Mouse (Mus musculus) kidney, embryonic 15.5 days (tissue): ENCODE results near the gene Fzr1. TPM values are rescaled to one million over a fixed set of nuclear protein-coding genes. Genes with fewer than 3 reads are reported as not detected.
A peak's percentile ranks its signal among the peaks of the same experiment; 100 is the strongest.

Experiments
- ATAC-seq: fragments of 200-750 bp; cut with Nextera tagmentation; replicated peaks from 2 replicates; pipeline ENCODE4 v1.8.0; 2017; ENCODE audit warnings: moderate TSS enrichment; ENCODE audit not compliant: low FRiP score
- H3K27ac ChIP-seq: fragments of 300-500 bp; sonication (generic); 2 replicates; pipeline ENCODE4 v1.5.1; 2015; ENCODE audit warnings: mild to moderate bottlenecking, inconsistent platforms
- H3K27me3 ChIP-seq: fragments of 300-500 bp; sonication (generic); 2 replicates; pipeline ENCODE4 v1.6.1; 2015; ENCODE audit warnings: inconsistent platforms
- H3K36me3 ChIP-seq: fragments of 300-500 bp; sonication (generic); 2 replicates; pipeline ENCODE4 v1.6.1; 2015; ENCODE audit warnings: inconsistent platforms
- H3K4me1 ChIP-seq: fragments of 300-500 bp; sonication (generic); 2 replicates; pipeline ENCODE4 v1.6.1; 2015; ENCODE audit warnings: inconsistent platforms
- H3K4me2 ChIP-seq: fragments of 300-500 bp; sonication (generic); 2 replicates; pipeline ENCODE4 v1.6.1; 2015; ENCODE audit warnings: moderate library complexity, mild to moderate bottlenecking, inconsistent platforms
- H3K4me3 ChIP-seq: fragments of 300-500 bp; sonication (generic); replicated peaks from 2 replicates; pipeline ENCODE4 v1.5.1; 2015; ENCODE audit warnings: mild to moderate bottlenecking, inconsistent platforms
- H3K9ac ChIP-seq: fragments of 300-500 bp; sonication (generic); 2 replicates; pipeline ENCODE4 v1.6.1; 2015; ENCODE audit warnings: mild to moderate bottlenecking, inconsistent platforms
- H3K9me3 ChIP-seq: fragments of 300-500 bp; sonication (generic); replicated peaks from 2 replicates; pipeline ENCODE4 v1.6.1; 2016; ENCODE audit warnings: inconsistent platforms
- WGBS: fragments of 180-500 bp; shearing (Covaris S2); methylation state at CpG from one replicate; pipeline ENCODE4 v1.1.7; 2015; ENCODE audit warnings: mixed read lengths; 5-methylcytosine and 5-hydroxymethylcytosine counted together
- polyA plus RNA-seq: library from polyadenylated mRNA; unstranded; fragments of >200 nt; fragmentation: Nextera tagmentation; extraction: Ambion mirVana; gene quantifications from 2 replicates; pipeline ENCODE4 v1.2.1, GENCODE M21; 2015

Fzr1 gene
- polyA plus RNA-seq, 1 experiment from 2014 or later = 114 TPM

DNA sequence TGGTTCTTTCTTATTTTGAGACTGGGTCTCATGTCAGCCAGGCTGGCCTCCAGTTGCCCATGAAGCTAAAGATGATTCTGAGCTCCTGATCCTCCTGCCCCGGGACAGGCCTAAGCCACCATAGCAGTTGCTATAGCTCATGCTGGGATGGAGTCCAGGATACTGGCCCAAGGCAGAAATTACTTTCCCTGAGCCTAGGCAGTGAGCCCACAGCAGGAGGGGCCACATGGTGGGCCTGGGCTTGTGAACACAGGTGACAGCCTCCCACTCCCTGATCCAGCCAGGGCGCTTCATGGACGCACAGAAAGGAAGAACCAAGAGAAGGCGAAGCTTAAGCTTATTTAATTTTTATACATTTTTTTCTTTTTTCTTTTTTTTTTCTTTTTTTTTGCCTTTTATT is 17.5 kb upstream of the Fzr1 start:
- no peak overlapping the region for H3K9ac ChIP-seq
- peaks cover 47% of the 10 kb centered on the region for H3K4me1 ChIP-seq
- no peak overlapping the region for H3K4me3 ChIP-seq
- H3K36me3 ChIP-seq = peaks cover 28% of the 10 kb centered on the region
- 0 out of 2 replicates have a peak overlapping the region, but pooled peaks have one; percentile 14 for H3K27ac ChIP-seq
- H3K4me2 ChIP-seq = no peak overlapping the region
- H3K27me3 ChIP-seq = no peaks in the 10 kb centered on the region
- no peak for ATAC-seq
- no peaks in the 10 kb centered on the region for H3K9me3 ChIP-seq
- 88% methylated on average over 4 of the region's 4 CpGs for WGBS

- peaks cover 42% of the 10 kb centered on the region for H3K4me1 ChIP-seq
- no peak overlapping the region for H3K4me3 ChIP-seq
- no peak for ATAC-seq
- no peaks in the 10 kb centered on the region for H3K27me3 ChIP-seq
- H3K4me2 ChIP-seq = no peak overlapping the region
- WGBS = 16% methylated on average over 5 of the region's 5 CpGs
- H3K36me3 ChIP-seq = peaks cover 24% of the 10 kb centered on the region
- H3K27ac ChIP-seq = 0 out of 2 replicates have a peak overlapping the region, but pooled peaks have one; percentile 29
- H3K9me3 ChIP-seq = no peaks in the 10 kb centered on the region
- no peak overlapping the region for H3K9ac ChIP-seq
Measured at GRCm38 (mm10) chr10:81395127-81395526, 16.8 kb upstream of the Fzr1 start.

DNA sequence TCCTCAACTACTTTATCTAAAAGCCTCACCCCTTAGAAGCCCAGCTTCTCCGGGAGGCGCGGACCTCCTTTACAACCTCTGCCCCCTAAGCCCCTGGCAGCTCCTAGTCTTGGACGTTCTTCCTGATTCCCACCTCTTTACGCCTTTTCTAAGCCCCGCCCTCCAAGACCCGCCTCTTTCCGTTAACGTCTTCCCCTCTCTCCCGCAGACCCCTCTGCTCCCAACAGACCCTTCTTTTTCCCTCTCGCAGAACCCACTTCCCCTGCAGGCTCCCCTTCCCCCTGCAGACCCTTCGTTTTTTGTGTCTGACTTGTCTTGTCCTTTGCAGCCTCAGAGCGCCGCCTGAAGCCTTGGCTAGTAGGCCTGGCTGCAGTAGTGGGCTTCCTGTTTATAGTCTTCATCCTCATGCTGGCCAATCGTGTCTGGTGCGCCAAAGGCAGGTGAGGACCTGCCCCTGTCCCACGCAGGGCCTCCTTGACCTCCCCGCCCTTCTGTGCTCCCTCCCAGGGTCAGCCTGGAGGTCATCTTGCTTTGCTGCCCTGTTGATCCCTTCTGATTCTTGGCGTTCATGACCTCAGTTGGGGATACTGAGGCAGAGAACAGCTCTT is 15.2 kb upstream of the Fzr1 start:
- peak overlapping the region; percentile 66 for H3K4me2 ChIP-seq
- peak overlapping the region; percentile 40 for H3K9ac ChIP-seq
- H3K4me1 ChIP-seq = peaks cover 48% of the 10 kb centered on the region
- no peaks in the 10 kb centered on the region for H3K9me3 ChIP-seq
- peaks cover 19% of the 10 kb centered on the region for H3K36me3 ChIP-seq
- 5% methylated on average over 19 of the region's 19 CpGs for WGBS
- peak overlapping the region; percentile 36 for H3K4me3 ChIP-seq
- no peaks in the 10 kb centered on the region for H3K27me3 ChIP-seq
- no peak for ATAC-seq
- peak overlapping the region; percentile 76 for H3K27ac ChIP-seq

- ATAC-seq = peak; percentile 31
- 53% methylated on average over 14 of the region's 14 CpGs for WGBS
- peak within 1 kb of the TSS; percentile 76 for H3K27ac ChIP-seq
Measured at GRCm38 (mm10) chr10:81392781-81393185, 14.5 kb upstream of the Fzr1 start, which contains the start of gene Smim24. TSS of gene Smim24 (plus strand) at chr10:81393051.

DNA sequence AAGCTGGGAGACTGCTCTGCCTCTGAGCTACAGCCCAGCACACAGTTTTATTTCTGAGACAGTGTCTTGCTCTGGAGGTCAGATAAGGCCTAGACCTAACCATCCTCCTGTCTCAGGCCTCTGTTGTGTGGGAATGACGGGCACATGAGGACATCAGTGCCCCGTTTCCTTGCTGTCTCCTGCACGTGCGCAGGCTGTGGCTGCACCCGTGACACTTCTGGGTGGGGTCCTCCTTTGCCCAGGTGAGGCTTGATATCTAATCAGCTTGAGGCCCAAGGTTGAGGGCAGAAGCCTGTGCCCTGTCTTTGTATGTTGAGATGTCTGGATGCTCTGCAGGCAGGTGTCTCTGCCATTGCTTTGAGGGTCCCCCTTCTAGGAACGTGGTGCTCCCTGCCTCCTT is 14.0 kb upstream of the Fzr1 start:
- ATAC-seq = no peak
- Histone ChIP-seq H3K4me2 (no peak overlapping the region), H3K36me3 (peaks cover 23% of the 10 kb centered on the region), H3K9me3 (no peaks in the 10 kb centered on the region), H3K9ac (no peak overlapping the region), H3K27ac (peak overlapping the region; percentile 76; the same call in 1 of the 2 replicates), H3K4me1 (peaks cover 44% of the 10 kb centered on the region), H3K27me3 (no peaks in the 10 kb centered on the region), H3K4me3 (no peak overlapping the region)
- WGBS = 88% methylated on average over 6 of the region's 6 CpGs

More at GRCm38 (mm10) chr10:81392781-81393185, 14.5 kb upstream of the Fzr1 start, which contains the start of gene Smim24:
- Histone ChIP-seq H3K36me3 (peaks cover 23% of the 10 kb centered on the region), H3K4me2 (peak within 1 kb of the TSS; percentile 66), H3K4me3 (peak within 1 kb of the TSS; percentile 36), H3K4me1 (peaks cover 48% of the 10 kb centered on the region), H3K9ac (peak within 1 kb of the TSS; percentile 40), H3K27me3 (no peaks in the 10 kb centered on the region), H3K9me3 (no peaks in the 10 kb centered on the region)

DNA sequence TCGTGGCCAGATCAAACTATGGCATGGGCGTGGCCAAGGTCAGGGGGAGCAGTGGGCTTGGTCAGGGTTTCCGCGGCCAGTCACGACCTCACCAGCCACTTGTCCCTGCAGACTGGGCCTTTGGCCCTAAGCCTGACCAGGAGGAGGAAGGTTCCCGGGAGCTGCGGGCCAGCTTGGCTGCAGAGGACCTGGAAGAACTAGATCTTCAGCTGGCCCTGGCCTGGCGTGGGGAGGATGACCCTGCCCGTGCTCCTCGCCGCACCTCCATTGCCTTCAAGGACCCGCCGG is 12.3 kb upstream of the Fzr1 start:
- no peak for ATAC-seq
- Histone ChIP-seq H3K9me3 (no peaks in the 10 kb centered on the region), H3K4me2 (no peak overlapping the region), H3K4me3 (no peak overlapping the region), H3K36me3 (peaks cover 40% of the 10 kb centered on the region), H3K4me1 (peaks cover 40% of the 10 kb centered on the region), H3K27me3 (no peaks in the 10 kb centered on the region), H3K27ac (no peak overlapping the region), H3K9ac (no peak overlapping the region)
- WGBS = 89% methylated on average over 13 of the region's 13 CpGs

- H3K9me3 ChIP-seq = no peaks in the 10 kb centered on the region
- peaks cover 40% of the 10 kb centered on the region for H3K36me3 ChIP-seq
- peak overlapping the region; percentile 55; the same call in 1 of the 2 replicates for H3K27ac ChIP-seq
- no peaks in the 10 kb centered on the region for H3K27me3 ChIP-seq
- ATAC-seq = peak; percentile 46
- H3K9ac ChIP-seq = no peak overlapping the region
- WGBS = 59% methylated on average over 23 of the region's 23 CpGs
- peaks cover 46% of the 10 kb centered on the region for H3K4me1 ChIP-seq
- H3K4me2 ChIP-seq = no peak overlapping the region
- no peak overlapping the region for H3K4me3 ChIP-seq
Measured at GRCm38 (mm10) chr10:81389801-81390677, 11.7 kb upstream of the Fzr1 start.

- Histone ChIP-seq H3K4me2 (no peak overlapping the region), H3K4me1 (peaks cover 50% of the 10 kb centered on the region), H3K9ac (no peak overlapping the region), H3K36me3 (peaks cover 40% of the 10 kb centered on the region), H3K27me3 (no peaks in the 10 kb centered on the region), H3K4me3 (no peak overlapping the region), H3K9me3 (no peaks in the 10 kb centered on the region), H3K27ac (peak overlapping the region; percentile 55; the same call in 1 of the 2 replicates)
- ATAC-seq = no peak; the same call in 1 of the 2 replicates
- 63% methylated on average over 3 of the region's 3 CpGs for WGBS
Measured at GRCm38 (mm10) chr10:81389373-81389772, 11.1 kb upstream of the Fzr1 start.

DNA sequence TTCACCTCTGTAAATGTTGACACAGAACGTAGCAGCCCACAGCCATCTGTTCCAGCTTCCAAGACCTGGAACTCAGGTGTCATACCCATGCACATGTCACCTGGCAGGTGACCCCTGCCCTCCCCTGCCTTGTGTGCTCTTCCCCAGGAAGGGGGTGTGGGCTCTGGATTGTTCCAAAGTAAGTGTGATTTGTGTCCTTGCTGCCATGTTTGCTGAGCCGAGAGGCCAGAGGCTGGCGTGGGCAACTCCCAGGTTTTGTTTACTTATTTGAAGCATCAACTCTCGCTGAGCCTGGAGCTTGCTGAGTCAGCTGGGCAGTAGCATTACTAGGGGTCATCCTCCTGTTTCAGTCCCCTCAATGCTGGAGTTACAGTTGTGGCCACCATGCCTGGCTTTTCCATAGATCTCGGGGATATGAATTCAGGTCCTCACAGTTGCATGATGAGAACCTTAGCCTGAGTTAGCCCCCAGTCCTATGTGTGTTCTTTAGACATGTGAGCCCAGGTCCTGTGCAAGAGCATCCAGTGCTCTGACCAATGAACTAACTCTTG is 10.3 kb upstream of the Fzr1 start, which contains the start of gene Gm48552:
Gm48552 (plus strand) TSS at position 501 of the 551 bp plus-strand sequence.
- Histone ChIP-seq H3K9me3 (no peaks in the 10 kb centered on the region), H3K4me3 (no peak within 1 kb of the TSS), H3K4me2 (no peak within 1 kb of the TSS), H3K27me3 (no peaks in the 10 kb centered on the region), H3K9ac (no peak within 1 kb of the TSS), H3K27ac (peak within 1 kb of the TSS; percentile 55; the same call in 1 of the 2 replicates), H3K4me1 (peaks cover 42% of the 10 kb centered on the region), H3K36me3 (peaks cover 40% of the 10 kb centered on the region)
- 71% methylated on average over 5 of the region's 5 CpGs for WGBS
- no peak for ATAC-seq

GRCm38 (mm10) chr10:81387716-81388115 is 9.4 kb upstream of the Fzr1 start:
- 95% methylated on average over 20 of the region's 20 CpGs for WGBS
- ATAC-seq = no peak

DNA sequence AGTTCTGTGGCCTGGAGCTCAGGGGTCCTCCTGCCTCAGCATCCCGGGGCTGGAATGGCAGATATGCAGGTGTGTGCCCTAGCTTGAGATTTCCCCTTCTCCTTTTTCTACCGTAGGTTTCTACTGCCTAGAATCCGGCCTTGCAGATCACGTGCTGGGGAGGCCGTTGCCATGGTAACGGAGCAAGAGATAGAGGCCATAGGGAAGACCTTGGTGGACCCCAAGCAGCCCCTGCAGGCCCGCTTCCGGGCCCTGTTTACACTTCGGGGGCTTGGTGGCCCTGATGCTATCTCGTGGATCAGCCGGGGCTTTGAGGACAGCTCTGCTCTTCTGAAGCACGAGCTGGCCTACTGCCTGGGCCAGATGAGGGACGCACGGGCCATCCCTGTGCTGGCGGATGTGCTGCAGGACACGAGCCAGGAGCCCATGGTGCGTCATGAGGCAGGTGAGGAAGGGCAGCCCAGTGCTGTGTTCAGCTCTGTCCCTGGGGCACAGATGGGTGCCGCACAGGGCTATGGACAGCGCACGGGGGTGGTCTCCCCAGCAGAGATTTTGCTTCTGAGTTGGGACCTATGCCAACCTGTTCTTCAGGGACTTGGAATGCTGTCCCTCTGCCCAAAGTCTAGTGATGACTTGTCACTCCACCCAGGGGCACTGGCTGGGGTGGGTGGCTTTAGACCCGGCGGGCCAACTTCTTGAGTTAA is 7.4 kb upstream of the Fzr1 start:
- Histone ChIP-seq H3K9ac (0 out of 2 replicates have a peak overlapping the region, but pooled peaks have one; percentile 5), H3K9me3 (no peaks in the 10 kb centered on the region), H3K4me1 (peaks cover 33% of the 10 kb centered on the region), H3K4me3 (peak overlapping the region; percentile 96), H3K4me2 (peak overlapping the region; percentile 90), H3K27ac (no peak overlapping the region), H3K36me3 (peaks cover 40% of the 10 kb centered on the region), H3K27me3 (no peaks in the 10 kb centered on the region)
- no peak for ATAC-seq
- WGBS = 82% methylated on average over 22 of the region's 22 CpGs

More at GRCm38 (mm10) chr10:81387716-81388115, 9.4 kb upstream of the Fzr1 start:
- H3K27ac ChIP-seq = no peak overlapping the region
- no peak overlapping the region for H3K9ac ChIP-seq
- H3K4me2 ChIP-seq = no peak overlapping the region
- no peaks in the 10 kb centered on the region for H3K27me3 ChIP-seq
- H3K36me3 ChIP-seq = peaks cover 40% of the 10 kb centered on the region
- no peaks in the 10 kb centered on the region for H3K9me3 ChIP-seq
- H3K4me1 ChIP-seq = peaks cover 34% of the 10 kb centered on the region
- H3K4me3 ChIP-seq = no peak overlapping the region
